Mouse (Mus musculus) forebrain, embryonic 14.5 days (tissue): Measurements from ENCODE around the gene Lsm10. TPM values are rescaled to one million over a fixed set of nuclear protein-coding genes. Genes with fewer than 3 reads are reported as not detected.
"Not testable (repeated sequence)": the region's sequence is repeated elsewhere in the genome, so short reads cannot be mapped to it uniquely, and the experiment has no call there.

Source experiments
- ATAC-seq: fragments of 200-750 bp; cut with Nextera tagmentation; 2 replicates; pipeline ENCODE4 v1.8.0; 2017; ENCODE audit warnings: mild to moderate bottlenecking, moderate library complexity
- DNase-seq: peaks from one replicate; pipeline ENCODE4 v3.0.0-alpha.2; 2015; ENCODE audit warnings: low spot score
- H3K27ac ChIP-seq: fragments of 300-500 bp; sonication (generic); 2 replicates; pipeline ENCODE4 v1.5.1; 2014; ENCODE audit warnings: low read depth, mild to moderate bottlenecking, control low read depth, low read length, moderate library complexity
- H3K27me3 ChIP-seq: fragments of 300-500 bp; sonication (generic); replicated peaks from 2 replicates; pipeline ENCODE4 v1.6.1; 2014; ENCODE audit warnings: low read length, control low read depth, mixed read lengths; ENCODE audit not compliant: control insufficient read depth, insufficient read depth
- H3K36me3 ChIP-seq: fragments of 300-500 bp; sonication (generic); 2 replicates; pipeline ENCODE4 v1.6.1; 2014; ENCODE audit warnings: low read length, control low read depth; ENCODE audit not compliant: control insufficient read depth, insufficient read depth
- H3K4me1 ChIP-seq: fragments of 300-500 bp; sonication (generic); 2 replicates; pipeline ENCODE4 v1.6.1; 2014; ENCODE audit warnings: antibody characterized with exemption, low read length, control low read depth; ENCODE audit not compliant: control insufficient read depth, insufficient read depth
- H3K4me2 ChIP-seq: fragments of 300-500 bp; sonication (generic); 2 replicates; pipeline ENCODE4 v1.6.1; 2014; ENCODE audit warnings: mild to moderate bottlenecking, control low read depth, low read length
- H3K4me3 ChIP-seq: fragments of 300-500 bp; sonication (generic); 2 replicates; pipeline ENCODE4 v1.5.1; 2014; ENCODE audit warnings: low read depth, low read length, control low read depth
- H3K9ac ChIP-seq: fragments of 300-500 bp; sonication (generic); 2 replicates; pipeline ENCODE4 v1.6.1; 2014; ENCODE audit warnings: mild to moderate bottlenecking, low read length, control low read depth, moderate library complexity
- H3K9me3 ChIP-seq: fragments of 300-500 bp; sonication (generic); replicated peaks from 2 replicates; pipeline ENCODE4 v1.6.1; 2016; ENCODE audit warnings: low read length, control low read depth, mixed read lengths; ENCODE audit not compliant: control insufficient read depth
- WGBS: fragments of 180-500 bp; shearing (Covaris S2); extraction: QIAGEN DNeasy Blood & Tissue Kit; methylation state at CpG from one replicate; pipeline ENCODE4 v1.1.7; 2014; 5-methylcytosine and 5-hydroxymethylcytosine counted together
- polyA plus RNA-seq: library from polyadenylated mRNA; unstranded; fragments of >200 nt; fragmentation: Nextera tagmentation; extraction: Ambion mirVana; gene quantifications from 2 replicates; pipeline ENCODE4 v1.2.1, GENCODE M21; 2014

The Lsm10 gene
- polyA plus RNA-seq, 1 experiment from 2014 or later, result 76.6 TPM

DNA sequence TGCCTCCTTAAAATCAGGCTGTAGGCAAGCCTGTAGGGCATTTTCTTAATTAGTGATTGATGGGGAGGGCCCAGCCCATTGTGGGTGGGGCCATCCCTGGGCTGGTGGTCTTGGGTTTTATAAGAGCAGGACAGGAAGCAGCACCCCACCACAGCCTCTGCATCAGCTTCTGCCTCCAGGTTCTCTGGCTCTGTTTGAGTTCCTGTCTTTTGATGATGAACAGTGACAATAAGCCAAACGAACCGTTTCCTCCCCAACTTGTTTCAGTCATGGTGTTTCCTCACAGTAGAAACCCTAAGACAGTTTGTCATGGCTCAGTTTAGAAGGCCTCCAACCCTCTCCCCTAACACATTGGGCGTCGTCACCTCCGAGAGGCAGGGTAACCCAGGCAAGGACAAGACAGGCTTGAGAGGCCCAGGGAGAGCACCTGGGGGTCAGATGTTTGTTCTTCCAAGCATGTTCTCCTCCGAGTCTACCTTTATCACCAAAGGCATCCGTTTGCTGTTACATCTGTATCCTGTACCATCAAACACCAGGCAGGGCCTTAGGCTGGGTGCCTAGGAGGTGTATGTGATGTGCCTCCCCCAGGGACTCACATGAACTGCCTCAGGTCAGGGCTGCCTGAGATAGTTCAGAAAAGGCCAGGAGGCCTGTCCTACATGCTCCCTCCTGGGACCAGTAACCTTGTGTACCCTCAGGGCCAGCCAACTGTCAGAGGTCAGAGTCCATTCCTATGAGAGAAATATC lies 6.1 kb upstream of the Lsm10 start:
- DNase-seq (no peak), ATAC-seq (no peak)
- no peaks in the 10 kb centered on the region for H3K27me3 ChIP-seq
- no peaks in the 10 kb centered on the region for H3K4me1 ChIP-seq
- no peak overlapping the region for H3K4me3 ChIP-seq
- no peak overlapping the region for H3K9ac ChIP-seq
- H3K9me3 ChIP-seq, result no peaks in the 10 kb centered on the region
- no peak overlapping the region for H3K27ac ChIP-seq
- 0 out of 2 replicates have a peak, but pooled peaks cover 14% of the 10 kb centered on the region for H3K36me3 ChIP-seq
- WGBS, result 82% methylated on average over 7 of the region's 7 CpGs
- H3K4me2 ChIP-seq, result no peak overlapping the region

DNA sequence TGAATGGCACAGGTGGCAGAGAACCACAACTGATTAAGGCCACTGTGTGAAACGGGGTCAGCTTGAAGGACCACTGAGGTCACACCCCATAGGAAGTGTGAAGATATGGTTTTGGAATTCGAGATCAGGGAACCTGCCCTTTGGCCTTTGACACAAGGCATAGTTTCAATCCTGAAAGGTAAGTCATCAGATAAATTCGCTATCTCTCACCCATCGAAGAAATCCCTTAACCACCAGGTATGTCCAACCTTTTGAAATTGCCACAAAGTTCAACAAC lies 5.6 kb upstream of the Lsm10 start:
- no peak for ATAC-seq
- no peak overlapping the region for H3K27ac ChIP-seq
- H3K9ac ChIP-seq, result no peak overlapping the region
- no peak overlapping the region for H3K4me3 ChIP-seq
- 0 out of 2 replicates have a peak, but pooled peaks cover 14% of the 10 kb centered on the region for H3K36me3 ChIP-seq
- WGBS, result 82% methylated on average over 4 of the region's 4 CpGs
- H3K4me2 ChIP-seq, result no peak overlapping the region
- DNase-seq, result no peak
- no peaks in the 10 kb centered on the region for H3K9me3 ChIP-seq
- no peaks in the 10 kb centered on the region for H3K27me3 ChIP-seq
- H3K4me1 ChIP-seq, result no peaks in the 10 kb centered on the region

DNA sequence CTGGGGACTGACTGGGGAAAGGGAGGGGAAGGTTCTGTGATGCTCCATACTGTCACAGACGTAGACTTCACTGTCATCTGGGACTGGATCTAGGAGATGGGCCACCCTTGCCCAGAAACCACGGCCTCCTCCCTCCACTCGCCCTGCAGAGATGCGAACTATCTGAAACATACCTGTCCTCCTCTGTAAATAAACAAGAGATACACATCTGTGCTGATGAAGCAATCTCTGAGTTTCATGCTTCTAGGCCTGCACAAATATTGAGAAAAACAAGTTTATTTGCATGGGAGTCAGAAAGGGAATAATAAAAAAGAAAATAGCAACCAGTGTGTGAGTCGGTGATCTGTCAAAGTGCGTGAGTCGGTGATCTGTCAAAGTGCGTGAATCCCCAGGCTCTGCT lies 4.5 kb upstream of the Lsm10 start:
- H3K27me3 ChIP-seq, result no peaks in the 10 kb centered on the region
- 88% methylated on average over 8 of the region's 8 CpGs for WGBS
- no peak for ATAC-seq
- H3K36me3 ChIP-seq, result 0 out of 2 replicates have a peak, but pooled peaks cover 14% of the 10 kb centered on the region
- H3K4me1 ChIP-seq, result no peaks in the 10 kb centered on the region
- H3K9me3 ChIP-seq, result no peaks in the 10 kb centered on the region
- no peak overlapping the region for H3K27ac ChIP-seq
- H3K9ac ChIP-seq, result no peak overlapping the region
- DNase-seq, result no peak
- H3K4me2 ChIP-seq, result no peak overlapping the region
- no peak overlapping the region for H3K4me3 ChIP-seq

GRCm38 (mm10) chr4:126095622-126096430 lies 597 bp upstream of the Lsm10 start:
- not testable (repeated sequence) for H3K36me3 ChIP-seq
- H3K27ac ChIP-seq, result 0 out of 2 replicates have a peak overlapping the region, but pooled peaks have one; percentile 76

GRCm38 (mm10) chr4:126097711-126098253 lies 1.4 kb downstream of the Lsm10 start:
- Histone ChIP-seq H3K27ac (no peak overlapping the region), H3K4me2 (no peak overlapping the region), H3K4me3 (no peak overlapping the region), H3K4me1 (peaks cover 8% of the 10 kb centered on the region), H3K36me3 (0 out of 2 replicates have a peak, but pooled peaks cover 8% of the 10 kb centered on the region), H3K9me3 (no peaks in the 10 kb centered on the region), H3K27me3 (no peaks in the 10 kb centered on the region), H3K9ac (no peak overlapping the region)
- ATAC-seq, result no peak
- no peak for DNase-seq
- WGBS, result 95% methylated on average over 20 of the region's 20 CpGs

More at GRCm38 (mm10) chr4:126095622-126096430, 597 bp upstream of the Lsm10 start:
- H3K9me3 ChIP-seq, H3K27me3 ChIP-seq, H3K9ac ChIP-seq, DNase-seq, ATAC-seq, H3K4me1 ChIP-seq, H3K4me3 ChIP-seq: not testable (repeated sequence)
- H3K4me2 ChIP-seq, result 0 out of 2 replicates have a peak overlapping the region, but pooled peaks have one; percentile 63
- 57% methylated on average over 14 of the region's 14 CpGs for WGBS

GRCm38 (mm10) chr4:126099365-126099764 lies 2.9 kb downstream of the Lsm10 start:
- 89% methylated on average over 3 of the region's 3 CpGs for WGBS
- DNase-seq, result no peak
- H3K4me2 ChIP-seq, result no peak overlapping the region
- H3K27ac ChIP-seq, result no peak overlapping the region
- H3K36me3 ChIP-seq, result 0 out of 2 replicates have a peak, but pooled peaks cover 8% of the 10 kb centered on the region
- no peak overlapping the region for H3K9ac ChIP-seq
- H3K27me3 ChIP-seq, result no peaks in the 10 kb centered on the region
- H3K4me3 ChIP-seq, result no peak overlapping the region
- peaks cover 13% of the 10 kb centered on the region for H3K4me1 ChIP-seq
- no peaks in the 10 kb centered on the region for H3K9me3 ChIP-seq
- no peak for ATAC-seq

DNA sequence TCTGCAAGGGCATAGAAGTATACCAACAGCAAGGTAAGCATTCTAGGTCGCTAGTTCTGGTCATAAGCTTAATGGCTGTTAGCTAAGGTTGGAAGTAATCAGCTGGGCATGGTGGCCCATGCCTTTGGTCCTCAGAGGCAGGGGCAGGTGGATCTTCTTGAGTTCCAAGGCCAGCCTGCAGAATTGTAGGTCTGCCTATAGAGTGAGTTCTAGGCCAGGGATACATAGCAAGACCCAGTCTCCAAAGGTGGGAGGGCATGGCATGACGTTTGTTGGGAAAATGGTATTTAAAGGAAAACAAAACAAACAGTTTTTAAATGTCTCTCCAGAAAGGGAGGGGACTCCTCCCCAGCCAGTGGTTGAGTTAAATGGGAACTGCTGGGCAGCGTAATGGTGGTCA lies 4.3 kb downstream of the Lsm10 start:
- Histone ChIP-seq H3K4me1 (peaks cover 26% of the 10 kb centered on the region), H3K9me3 (no peaks in the 10 kb centered on the region), H3K4me2 (no peak overlapping the region), H3K27ac (no peak overlapping the region), H3K27me3 (no peaks in the 10 kb centered on the region), H3K4me3 (no peak overlapping the region), H3K36me3 (0 out of 2 replicates have a peak, but pooled peaks cover 8% of the 10 kb centered on the region), H3K9ac (no peak overlapping the region)
- ATAC-seq (no peak), DNase-seq (no peak)
- WGBS, result 92% methylated on average over 3 of the region's 3 CpGs

GRCm38 (mm10) chr4:126102061-126102841 lies 5.8 kb downstream of the Lsm10 start:
- Histone ChIP-seq H3K36me3 (0 out of 2 replicates have a peak, but pooled peaks cover 8% of the 10 kb centered on the region), H3K27me3 (no peaks in the 10 kb centered on the region), H3K4me1 (peaks cover 24% of the 10 kb centered on the region), H3K4me3 (no peak overlapping the region), H3K27ac (peak overlapping the region; percentile 75), H3K9ac (no peak overlapping the region), H3K4me2 (peak overlapping the region; percentile 67), H3K9me3 (no peaks in the 10 kb centered on the region)
- ATAC-seq, result no peak
- 36% methylated on average over 7 of the region's 7 CpGs for WGBS
- peak; percentile 71 for DNase-seq
